In genomic region chr16:74411481-74412251, GRCm38 (mm10) we compare ENCODE assay signal across 8 mouse cellular contexts. TPM values are rescaled to one million over a fixed set of nuclear protein-coding genes. Genes with fewer than 3 reads are reported as not detected.
A peak's percentile ranks its signal among the peaks of the same experiment; 100 is the strongest.
DNase-seq lines count a peak whose midpoint lies in the region; ATAC-seq and TF ChIP-seq lines count a peak whose summit lies in the region.

TSS of gene Robo2 (minus strand) at chr16:74411825.

- no peak within 1 kb of the TSS for H3K9ac ChIP-seq in liver, embryonic 15.5 days
- peak within 1 kb of the TSS; percentile 73 for H3K9ac ChIP-seq in neural tube, embryonic 12.5 days

- H3K27me3 ChIP-seq in C2C12 (ENCODE audit: control insufficient read depth, insufficient read depth, insufficient read length): no peaks in the 10 kb centered on the region
- H3K27me3 ChIP-seq in liver, embryonic 15.5 days: peaks cover 39% of the 10 kb centered on the region
- H3K27me3 ChIP-seq in neural tube, embryonic 12.5 days (replicated peaks): no peaks in the 10 kb centered on the region

- H3K79me3 ChIP-seq in C2C12 (ENCODE audit: low read depth): no peaks in the 10 kb centered on the region

- H3K4me3 ChIP-seq in C2C12 (ENCODE audit: insufficient read depth, poor library complexity, severe bottlenecking): peak within 1 kb of the TSS; percentile 23
- H3K4me3 ChIP-seq in liver, embryonic 15.5 days (replicated peaks): peak within 1 kb of the TSS; percentile 37
- H3K4me3 ChIP-seq in neural tube, embryonic 12.5 days: peak within 1 kb of the TSS; percentile 57

- H3ac ChIP-seq in C2C12 (ENCODE audit: control insufficient read depth, insufficient read length, low read depth): peak within 1 kb of the TSS; percentile 50

- TF ChIP-seq CTCF in C2C12 (IDR thresholded peaks at IDR 0.05; ENCODE audit: control insufficient read depth, insufficient read depth, insufficient read length): no peak

- H3K79me2 ChIP-seq in C2C12 (ENCODE audit: control insufficient read depth, insufficient read depth): no peaks in the 10 kb centered on the region

- under 1% methylated on average over 42 of the region's 43 CpGs for WGBS in liver, embryonic 15.5 days (ENCODE audit: insufficient replicate concordance)
- WGBS in neural tube, embryonic 12.5 days: under 1% methylated on average over 41 of the region's 43 CpGs

- intact Hi-C loops in heart, postnatal 25 days (cut with DNase I): loop anchor here (2.0 to 5.0 kb wide), 3 partner anchors 609 to 1414 kb away; no protein-coding TSS in a partner anchor

- H3K36me3 ChIP-seq in C2C12 (ENCODE audit: control insufficient read depth, insufficient read depth): no peaks in the 10 kb centered on the region
- no peaks in the 10 kb centered on the region for H3K36me3 ChIP-seq in liver, embryonic 15.5 days (replicated peaks)
- H3K36me3 ChIP-seq in neural tube, embryonic 12.5 days: no peaks in the 10 kb centered on the region

- peak; percentile 22 for DNase-seq in cerebellum, adult 8-10 months
- DNase-seq in forelimb bud, embryonic 11.5 days (ENCODE audit: low read depth, low spot score): peak; percentile 73
- DNase-seq in heart, postnatal 25 days (ENCODE audit: low spot score): peak; percentile 23
- peak; percentile 63 to 67 for DNase-seq in layer of hippocampus, adult 18-20 months (ENCODE audit: low spot score in 2 of 2)
- DNase-seq in urinary bladder, postnatal 36 days (ENCODE audit: low spot score in 2 of 2): peak; percentile 31 to 41

- ATAC-seq in liver, embryonic 15.5 days (ENCODE audit: insufficient read depth): no peak
- peak; percentile 85 for ATAC-seq in neural tube, embryonic 12.5 days (ENCODE audit: low FRiP score, low read depth)

- H3K4me2 ChIP-seq in liver, embryonic 15.5 days: peak within 1 kb of the TSS; percentile 54
- H3K4me2 ChIP-seq in neural tube, embryonic 12.5 days (replicated peaks): peak within 1 kb of the TSS; percentile 94

- H3K9me3 ChIP-seq in liver, embryonic 15.5 days (replicated peaks): no peaks in the 10 kb centered on the region
- no peaks in the 10 kb centered on the region for H3K9me3 ChIP-seq in neural tube, embryonic 12.5 days

- H3K4me1 ChIP-seq in liver, embryonic 15.5 days (replicated peaks): no peaks in the 10 kb centered on the region
- peaks cover 7% of the 10 kb centered on the region; the same call in 1 of the 2 replicates for H3K4me1 ChIP-seq in neural tube, embryonic 12.5 days

- no peak within 1 kb of the TSS for H3K27ac ChIP-seq in liver, embryonic 15.5 days (replicated peaks)
- H3K27ac ChIP-seq in neural tube, embryonic 12.5 days: peak within 1 kb of the TSS; percentile 79

TF ChIP-seq in C2C12, 6 proteins besides CTCF, POLR2A, EP300 and RAD21:
- TF ChIP-seq MYOD1 (IDR thresholded peaks at IDR 0.05; ENCODE audit: control insufficient read depth, insufficient read length, low read depth) (peak; percentile 22), FOSL1 (IDR thresholded peaks at IDR 0.05; ENCODE audit: insufficient read depth, low read length, poor library complexity, severe bottlenecking) (no peak)

RNA-seq across cellular contexts. Expression of gene Robo2, which starts in this region (rescaled TPM):
- 4.2 TPM for polyA plus RNA-seq in C2C12 (2012; fragmentation: generic; extraction: Trizol)
- 1 to 10 TPM in 1 of 2 experiments, under 1 TPM in 1; 0.89 to 1.5 TPM for total RNA-seq in heart, postnatal 25 days (2021)
- 100 to 1,000 TPM in 1 of 2 experiments, 10 to 100 TPM in 1; 91.5 to 104 TPM for total RNA-seq in layer of hippocampus, adult 18-20 months (2021)
- polyA plus RNA-seq in liver, embryonic 15.5 days (2015; fragmentation: Nextera tagmentation; extraction: Ambion mirVana): 2.8 and 2.9 TPM in 2 replicates
- polyA plus RNA-seq in neural tube, embryonic 12.5 days (2016; fragmentation: Nextera tagmentation; extraction: Ambion mirVana): 64.0 and 67.1 TPM in 2 replicates

Comparison
In these comparisons a context has a peak if more than half of its experiments do, and no peak if none do; other contexts are left out.
1. RNA of gene Robo2 (total RNA-seq): 91.5 to 104 TPM in layer of hippocampus, adult 18-20 months; 0.89 to 1.5 TPM in heart, postnatal 25 days; every median in the first group is over 10 times any median in the second.
2. RNA of gene Robo2 (polyA plus RNA-seq): 64.0 to 67.1 TPM in neural tube, embryonic 12.5 days; 4.2 TPM in C2C12 (single experiment) and 2.8 to 2.9 TPM in liver, embryonic 15.5 days; every median in the first group is over 10 times any median in the second.
3. DNase-seq: peak in every context shown above with its lines; median percentile 73 in forelimb bud, embryonic 11.5 days; 65 in layer of hippocampus, adult 18-20 months; 36 in urinary bladder, postnatal 36 days; 23 in heart, postnatal 25 days; 22 in cerebellum, adult 8-10 months.
4. Peak in every context shown above with its lines, with median percentiles within 50 percentile points of each other: H3K4me3 ChIP-seq.